Mouse (Mus musculus) heart, adult 2 months (tissue): ENCODE measurements around the gene Aldh16a1. TPM values are rescaled to one million over a fixed set of nuclear protein-coding genes. Genes with fewer than 3 reads are reported as not detected.

Source experiments
- DNase-seq, 2 experiments: peaks; one replicate each; pipeline ENCODE4 v3.0.0; 2021
- H3K27ac ChIP-seq: fragments of 200-600 bp; 2 replicates; pipeline ENCODE4 v1.8.1; 2022
- H3K27me3 ChIP-seq: fragments of 200-500 bp; 2 replicates; pipeline ENCODE4 v1.6.1; 2012; ENCODE audit warnings: mild to moderate bottlenecking, low read length, inconsistent platforms, mixed read lengths; ENCODE audit not compliant: control insufficient read depth, insufficient read depth
- H3K36me3 ChIP-seq: fragments of 200-500 bp; 2 replicates; pipeline ENCODE4 v1.6.1; 2012; ENCODE audit warnings: low read length, inconsistent platforms; ENCODE audit not compliant: control insufficient read depth, insufficient read depth
- H3K4me1 ChIP-seq: fragments of 200-500 bp; 2 replicates; pipeline ENCODE4 v1.6.1; 2011; ENCODE audit warnings: low read length; ENCODE audit not compliant: control insufficient read depth, insufficient read depth
- H3K4me3 ChIP-seq: fragments of 200-600 bp; 2 replicates; pipeline ENCODE4 v1.8.1; 2022
- H3K79me2 ChIP-seq: fragments of 200-500 bp; replicated peaks from 2 replicates; pipeline ENCODE4 v1.6.1; 2012; ENCODE audit warnings: mild to moderate bottlenecking, inconsistent platforms, low read length, moderate library complexity, mixed read lengths; ENCODE audit not compliant: control insufficient read depth, insufficient read depth
- H3K9ac ChIP-seq: fragments of 200-500 bp; 2 replicates; pipeline ENCODE4 v1.6.1; 2012; ENCODE audit warnings: low read depth, mild to moderate bottlenecking, control low read depth, inconsistent platforms, low read length, mixed read lengths
- CTCF ChIP-seq: fragments of 200-600 bp; IDR thresholded peaks from 2 replicates; pipeline ENCODE4 v1.8.1; 2022; ENCODE audit warnings: antibody characterized with exemption, mild to moderate bottlenecking, moderate library complexity
- EP300 ChIP-seq: fragments of 200-500 bp; IDR thresholded peaks from 2 replicates; pipeline ENCODE4 v1.6.1; 2011; ENCODE audit warnings: low read depth, low read length, control low read depth; ENCODE audit not compliant: insufficient read depth
- POLR2A ChIP-seq: fragments of 200-500 bp; IDR thresholded peaks from 2 replicates; pipeline ENCODE4 v1.6.1; 2011; ENCODE audit warnings: mild to moderate bottlenecking, low read depth, low read length, control low read depth; ENCODE audit not compliant: insufficient read depth
- WGBS: fragments of 180-500 bp; shearing (Covaris S2); methylation state at CpG from one replicate; pipeline ENCODE4 v1.1.7; 2018; 5-methylcytosine and 5-hydroxymethylcytosine counted together
- intact Hi-C: fragments of 180-260 bp; cut with DNase I; formaldehyde crosslinking; loops from one replicate; pipeline ENCODE4 v1.15.1; 2025
- polyA plus RNA-seq: library from polyadenylated mRNA; depleted of rRNA; stranded (reverse); fragments of >200 nt; gene quantifications from 2 replicates; pipeline ENCODE4 v1.2.3, GENCODE M21; 2012
- total RNA-seq, 2 experiments: library from RNA; stranded (reverse); gene quantifications; 2 replicates each; pipeline ENCODE4 v1.2.3; 2021

Aldh16a1 gene
- total and polyA plus RNA-seq, 3 experiments, result 19.7 to 25.1 (median 23.5) TPM

- intact Hi-C loops, result no loop called here
- 60% methylated on average over 2 of the region's 2 CpGs for WGBS
- no peak overlapping the region for H3K27ac ChIP-seq
- no peak overlapping the region for H3K4me3 ChIP-seq
- no peak overlapping the region for H3K9ac ChIP-seq
- H3K27me3 ChIP-seq, result peaks cover 5% of the 10 kb centered on the region; the same call in 1 of the 2 replicates
- no peaks in the 10 kb centered on the region; the same call in 1 of the 2 replicates for H3K4me1 ChIP-seq
- H3K79me2 ChIP-seq, result no peaks in the 10 kb centered on the region
- TF ChIP-seq EP300 (no peak), POLR2A (no peak), CTCF (no peak)
- H3K36me3 ChIP-seq, result no peaks in the 10 kb centered on the region
- DNase-seq, result no peak
These were observed 36.8 kb upstream of the Aldh16a1 start for GRCm38 (mm10) chr7:45191161-45191560.

GRCm38 (mm10) chr7:45190186-45190585 is 35.8 kb upstream of the Aldh16a1 start:
- H3K9ac ChIP-seq, result no peak overlapping the region
- intact Hi-C loops, result no loop called here
- 88% methylated on average over 6 of the region's 6 CpGs for WGBS
- H3K27ac ChIP-seq, result no peak overlapping the region
- H3K4me1 ChIP-seq, result no peaks in the 10 kb centered on the region
- no peak for DNase-seq
- TF ChIP-seq EP300 (no peak), CTCF (no peak), POLR2A (no peak)
- H3K4me3 ChIP-seq, result no peak overlapping the region
- H3K36me3 ChIP-seq, result no peaks in the 10 kb centered on the region
- no peaks in the 10 kb centered on the region for H3K79me2 ChIP-seq
- H3K27me3 ChIP-seq, result peaks cover 5% of the 10 kb centered on the region; the same call in 1 of the 2 replicates

GRCm38 (mm10) chr7:45189600-45189999 is 35.2 kb upstream of the Aldh16a1 start:
- no peak overlapping the region for H3K4me3 ChIP-seq
- no peak for TF ChIP-seq CTCF
- no peaks in the 10 kb centered on the region for H3K36me3 ChIP-seq
- 50% methylated on average over 16 of the region's 16 CpGs for WGBS
- no peak for DNase-seq
- no peak overlapping the region for H3K9ac ChIP-seq
- intact Hi-C loops, result no loop called here
- no peaks in the 10 kb centered on the region for H3K79me2 ChIP-seq
- peaks cover 5% of the 10 kb centered on the region; the same call in 1 of the 2 replicates for H3K27me3 ChIP-seq
- H3K4me1 ChIP-seq, result no peaks in the 10 kb centered on the region
- no peak overlapping the region for H3K27ac ChIP-seq

GRCm38 (mm10) chr7:45185921-45186320 is 31.5 kb upstream of the Aldh16a1 start:
- H3K36me3 ChIP-seq, result no peaks in the 10 kb centered on the region
- H3K27me3 ChIP-seq, result peaks cover 15% of the 10 kb centered on the region; the same call in 1 of the 2 replicates
- intact Hi-C loops, result no loop called here
- 66% methylated on average over 7 of the region's 7 CpGs for WGBS
- no peaks in the 10 kb centered on the region for H3K79me2 ChIP-seq
- H3K9ac ChIP-seq, result no peak overlapping the region
- H3K4me1 ChIP-seq, result no peaks in the 10 kb centered on the region
- no peak overlapping the region for H3K27ac ChIP-seq
- no peak overlapping the region for H3K4me3 ChIP-seq
- TF ChIP-seq EP300, result no peak
- no peak for TF ChIP-seq POLR2A
- TF ChIP-seq CTCF, result no peak
- no peak for DNase-seq

- H3K36me3 ChIP-seq, result no peaks in the 10 kb centered on the region
- H3K4me3 ChIP-seq, result no peak overlapping the region
- intact Hi-C loops, result no loop called here
- H3K9ac ChIP-seq, result no peak overlapping the region
- peaks cover 15% of the 10 kb centered on the region; the same call in 1 of the 2 replicates for H3K27me3 ChIP-seq
- no peaks in the 10 kb centered on the region for H3K79me2 ChIP-seq
- no peak overlapping the region for H3K27ac ChIP-seq
- no peak for DNase-seq
- H3K4me1 ChIP-seq, result no peaks in the 10 kb centered on the region
- TF ChIP-seq EP300 (no peak), POLR2A (no peak), CTCF (no peak)
- WGBS, result 78% methylated on average over 7 of the region's 7 CpGs
These were observed 29.3 kb upstream of the Aldh16a1 start for GRCm38 (mm10) chr7:45183672-45184071.

GRCm38 (mm10) chr7:45182606-45183005 is 28.2 kb upstream of the Aldh16a1 start:
- intact Hi-C loops, result no loop called here
- no peak overlapping the region for H3K27ac ChIP-seq
- TF ChIP-seq EP300 (no peak), CTCF (no peak), POLR2A (no peak)
- H3K27me3 ChIP-seq, result peaks cover 15% of the 10 kb centered on the region; the same call in 1 of the 2 replicates
- H3K36me3 ChIP-seq, result no peaks in the 10 kb centered on the region
- DNase-seq, result no peak
- H3K4me3 ChIP-seq, result peak overlapping the region; percentile 50
- no peaks in the 10 kb centered on the region for H3K79me2 ChIP-seq
- H3K9ac ChIP-seq, result peak overlapping the region; percentile 11; the same call in 1 of the 2 replicates
- no peaks in the 10 kb centered on the region for H3K4me1 ChIP-seq
- WGBS, result 15% methylated on average over 11 of the region's 11 CpGs
